Mouse (Mus musculus): Measurements from ENCODE around the gene Zfp110. TPM values are rescaled to one million over a fixed set of nuclear protein-coding genes. Genes with fewer than 3 reads are reported as not detected.
"Not testable (repeated sequence)": the region's sequence is repeated elsewhere in the genome, so short reads cannot be mapped to it uniquely, and the experiment has no call there.

Zfp110 gene
- polyA plus RNA-seq (2012; rRNA removed) = 8.8 and 10.4 TPM in 2 replicates

GRCm38 (mm10) chr7:12834162-12835120 lies at the start of gene Zfp110:
TSS of gene Zfp110 (plus strand) at chr7:12834761.
- DNase-seq (ENCODE audit: extremely low spot score in 1 of 2, low spot score in 1 of 2) = peak; percentile 52 to 79

GRCm38 (mm10) chr7:12787333-12787732 lies 47.2 kb upstream of the Zfp110 start:
- DNase-seq (ENCODE audit: extremely low spot score in 1 of 2, low spot score in 1 of 2) = no peak

- no peak for DNase-seq (ENCODE audit: extremely low spot score in 1 of 2, low spot score in 1 of 2)
These were observed 46.5 kb upstream of the Zfp110 start for GRCm38 (mm10) chr7:12788025-12788424.

- not testable (repeated sequence) for DNase-seq (ENCODE audit: extremely low spot score in 1 of 2, low spot score in 1 of 2)
These were observed 41.9 kb upstream of the Zfp110 start for GRCm38 (mm10) chr7:12792624-12793023.

- no peak for DNase-seq (ENCODE audit: extremely low spot score in 1 of 2, low spot score in 1 of 2)
These were observed 36.6 kb upstream of the Zfp110 start for GRCm38 (mm10) chr7:12797971-12798370.

GRCm38 (mm10) chr7:12799554-12799953 lies 35.0 kb upstream of the Zfp110 start:
- DNase-seq (ENCODE audit: extremely low spot score in 1 of 2, low spot score in 1 of 2) = no peak

GRCm38 (mm10) chr7:12802866-12803726 lies 31.5 kb upstream of the Zfp110 start, which contains the start of gene Zscan18:
TSS of gene Zscan18 (minus strand) at chr7:12803635.
- DNase-seq (ENCODE audit: extremely low spot score in 1 of 2, low spot score in 1 of 2) = peak; percentile 86 to 88

GRCm38 (mm10) chr7:12803727-12804071 lies 30.9 kb upstream of the Zfp110 start:
- no peak for DNase-seq (ENCODE audit: extremely low spot score in 1 of 2, low spot score in 1 of 2)

- DNase-seq (ENCODE audit: extremely low spot score in 1 of 2, low spot score in 1 of 2) = no peak
These were observed 19.0 kb upstream of the Zfp110 start for GRCm38 (mm10) chr7:12815566-12815965.

GRCm38 (mm10) chr7:12818521-12819295 lies 15.9 kb upstream of the Zfp110 start, which contains the start of gene Zfp329:
TSS of gene Zfp329 (minus strand) at chr7:12818858.
- DNase-seq (ENCODE audit: extremely low spot score in 1 of 2, low spot score in 1 of 2) = peak; percentile 87 to 96

GRCm38 (mm10) chr7:12835193-12835671 lies 671 bp downstream of the Zfp110 start:
- DNase-seq (ENCODE audit: extremely low spot score in 1 of 2, low spot score in 1 of 2) = peak in 1 of 2 experiments; percentile 2

GRCm38 (mm10) chr7:12835779-12836178 lies 1.2 kb downstream of the Zfp110 start:
- DNase-seq (ENCODE audit: extremely low spot score in 1 of 2, low spot score in 1 of 2) = no peak

GRCm38 (mm10) chr7:12874301-12874700 lies 39.7 kb downstream of the Zfp110 start:
- DNase-seq (ENCODE audit: extremely low spot score in 1 of 2, low spot score in 1 of 2) = peak in 1 of 2 experiments; percentile 46

GRCm38 (mm10) chr7:12880036-12880435 lies 45.5 kb downstream of the Zfp110 start:
- DNase-seq (ENCODE audit: extremely low spot score in 1 of 2, low spot score in 1 of 2) = no peak

- not testable (repeated sequence) for DNase-seq (ENCODE audit: extremely low spot score in 1 of 2, low spot score in 1 of 2)
These were observed 45.9 kb downstream of the Zfp110 start for GRCm38 (mm10) chr7:12880497-12880896.

- peak; percentile 96 to 97 for DNase-seq (ENCODE audit: extremely low spot score in 1 of 2, low spot score in 1 of 2)
These were observed 46.5 kb downstream of the Zfp110 start, which contains the start of gene Zfp128 for GRCm38 (mm10) chr7:12880911-12881660. TSS of gene Zfp128 (plus strand) at chr7:12881177.

- DNase-seq (ENCODE audit: extremely low spot score in 1 of 2, low spot score in 1 of 2) = peak in 1 of 2 experiments; percentile 28
These were observed 52.2 kb downstream of the Zfp110 start for GRCm38 (mm10) chr7:12886563-12887266.

GRCm38 (mm10) chr7:12887585-12887984 lies 53.0 kb downstream of the Zfp110 start:
- no peak for DNase-seq (ENCODE audit: extremely low spot score in 1 of 2, low spot score in 1 of 2)

GRCm38 (mm10) chr7:12890928-12891327 lies 56.4 kb downstream of the Zfp110 start:
- no peak for DNase-seq (ENCODE audit: extremely low spot score in 1 of 2, low spot score in 1 of 2)
